Mouse (Mus musculus) forebrain, embryonic 14.5 days (tissue): ENCODE measurements around the gene C530025M09Rik. TPM values are rescaled to one million over a fixed set of nuclear protein-coding genes. Genes with fewer than 3 reads are reported as not detected.

Experiments
- ATAC-seq: fragments of 200-750 bp; cut with Nextera tagmentation; 2 replicates; pipeline ENCODE4 v1.8.0; 2017; ENCODE audit warnings: mild to moderate bottlenecking, moderate library complexity
- DNase-seq: peaks from one replicate; pipeline ENCODE4 v3.0.0-alpha.2; 2015; ENCODE audit warnings: low spot score
- H3K27ac ChIP-seq: fragments of 300-500 bp; sonication (generic); 2 replicates; pipeline ENCODE4 v1.5.1; 2014; ENCODE audit warnings: low read depth, mild to moderate bottlenecking, control low read depth, low read length, moderate library complexity
- H3K27me3 ChIP-seq: fragments of 300-500 bp; sonication (generic); replicated peaks from 2 replicates; pipeline ENCODE4 v1.6.1; 2014; ENCODE audit warnings: low read length, control low read depth, mixed read lengths; ENCODE audit not compliant: control insufficient read depth, insufficient read depth
- H3K36me3 ChIP-seq: fragments of 300-500 bp; sonication (generic); 2 replicates; pipeline ENCODE4 v1.6.1; 2014; ENCODE audit warnings: low read length, control low read depth; ENCODE audit not compliant: control insufficient read depth, insufficient read depth
- H3K4me1 ChIP-seq: fragments of 300-500 bp; sonication (generic); 2 replicates; pipeline ENCODE4 v1.6.1; 2014; ENCODE audit warnings: antibody characterized with exemption, low read length, control low read depth; ENCODE audit not compliant: control insufficient read depth, insufficient read depth
- H3K4me2 ChIP-seq: fragments of 300-500 bp; sonication (generic); 2 replicates; pipeline ENCODE4 v1.6.1; 2014; ENCODE audit warnings: mild to moderate bottlenecking, control low read depth, low read length
- H3K4me3 ChIP-seq: fragments of 300-500 bp; sonication (generic); 2 replicates; pipeline ENCODE4 v1.5.1; 2014; ENCODE audit warnings: low read depth, low read length, control low read depth
- H3K9ac ChIP-seq: fragments of 300-500 bp; sonication (generic); 2 replicates; pipeline ENCODE4 v1.6.1; 2014; ENCODE audit warnings: mild to moderate bottlenecking, low read length, control low read depth, moderate library complexity
- H3K9me3 ChIP-seq: fragments of 300-500 bp; sonication (generic); replicated peaks from 2 replicates; pipeline ENCODE4 v1.6.1; 2016; ENCODE audit warnings: low read length, control low read depth, mixed read lengths; ENCODE audit not compliant: control insufficient read depth
- WGBS: fragments of 180-500 bp; shearing (Covaris S2); extraction: QIAGEN DNeasy Blood & Tissue Kit; methylation state at CpG from one replicate; pipeline ENCODE4 v1.1.7; 2014; 5-methylcytosine and 5-hydroxymethylcytosine counted together
- polyA plus RNA-seq: library from polyadenylated mRNA; unstranded; fragments of >200 nt; fragmentation: Nextera tagmentation; extraction: Ambion mirVana; gene quantifications from 2 replicates; pipeline ENCODE4 v1.2.1, GENCODE M21; 2014

Gene C530025M09Rik
- polyA plus RNA-seq, 1 experiment from 2014 or later: 0.38 TPM

DNA sequence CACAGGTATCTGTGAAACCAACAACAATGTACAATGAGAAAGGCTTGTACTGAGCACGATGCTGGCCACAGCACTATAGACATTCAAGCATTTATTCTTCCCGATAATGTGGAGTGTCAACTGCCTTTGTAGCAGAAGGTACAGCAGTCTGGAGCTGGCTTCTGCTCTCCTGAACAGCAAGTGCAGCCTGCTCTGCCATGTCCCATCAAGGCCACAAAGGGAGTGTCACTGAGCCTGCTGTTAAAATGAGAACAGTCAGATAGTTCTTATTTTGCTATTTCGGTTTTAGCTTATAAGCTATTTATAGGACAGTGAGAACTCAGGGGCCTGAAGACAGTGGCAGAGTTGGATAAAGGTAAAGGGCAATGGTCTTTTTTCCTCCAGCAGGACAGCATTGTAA is 11.3 kb downstream of the C530025M09Rik start:
- 88% methylated on average over 3 of the region's 3 CpGs for WGBS
- no peaks in the 10 kb centered on the region for H3K27me3 ChIP-seq
- no peak overlapping the region for H3K9ac ChIP-seq
- H3K4me3 ChIP-seq: no peak overlapping the region
- H3K36me3 ChIP-seq: no peaks in the 10 kb centered on the region
- no peaks in the 10 kb centered on the region for H3K4me1 ChIP-seq
- ATAC-seq (no peak), DNase-seq (no peak)
- H3K4me2 ChIP-seq: no peak overlapping the region
- H3K9me3 ChIP-seq: no peaks in the 10 kb centered on the region
- H3K27ac ChIP-seq: no peak overlapping the region

GRCm38 (mm10) chr2:149818395-149818794 is 12.6 kb downstream of the C530025M09Rik start:
- DNase-seq (no peak), ATAC-seq (no peak)
- Histone ChIP-seq H3K4me2 (no peak overlapping the region), H3K4me3 (no peak overlapping the region), H3K4me1 (no peaks in the 10 kb centered on the region), H3K9ac (no peak overlapping the region), H3K36me3 (no peaks in the 10 kb centered on the region), H3K27me3 (no peaks in the 10 kb centered on the region), H3K9me3 (no peaks in the 10 kb centered on the region), H3K27ac (no peak overlapping the region)
- WGBS: 78% methylated on average over 3 of the region's 3 CpGs

DNA sequence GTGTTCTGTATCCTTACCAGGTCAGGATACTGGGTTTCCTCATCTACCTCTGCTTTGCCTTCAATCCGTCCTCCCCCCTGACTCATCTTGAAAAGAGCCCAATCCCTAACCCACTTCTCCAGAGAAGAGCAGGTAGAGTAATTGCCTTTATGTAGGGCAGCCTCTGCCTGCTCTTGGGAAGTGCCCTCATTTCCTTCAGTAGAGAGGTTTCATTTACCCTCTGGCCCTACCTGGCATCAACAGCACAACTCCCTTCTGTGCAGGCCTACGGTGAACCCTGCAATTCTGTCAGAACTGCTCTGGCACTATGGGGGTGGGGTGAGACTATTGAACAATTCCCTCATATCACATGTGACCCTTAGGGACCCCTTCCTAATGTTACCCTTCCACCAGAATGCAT is 18.1 kb downstream of the C530025M09Rik start:
- H3K27ac ChIP-seq: no peak overlapping the region
- no peaks in the 10 kb centered on the region for H3K27me3 ChIP-seq
- H3K36me3 ChIP-seq: no peaks in the 10 kb centered on the region
- no peak overlapping the region for H3K9ac ChIP-seq
- no peak overlapping the region for H3K4me2 ChIP-seq
- ATAC-seq (no peak), DNase-seq (no peak)
- H3K9me3 ChIP-seq: no peaks in the 10 kb centered on the region
- WGBS: 74% methylated on average over 2 of the region's 2 CpGs
- no peak overlapping the region for H3K4me3 ChIP-seq
- no peaks in the 10 kb centered on the region for H3K4me1 ChIP-seq

- H3K27me3 ChIP-seq: no peaks in the 10 kb centered on the region
- no peak for ATAC-seq
- H3K4me1 ChIP-seq: no peaks in the 10 kb centered on the region
- DNase-seq: no peak
- no peak overlapping the region for H3K4me3 ChIP-seq
- no peaks in the 10 kb centered on the region for H3K9me3 ChIP-seq
- H3K27ac ChIP-seq: no peak overlapping the region
- H3K36me3 ChIP-seq: no peaks in the 10 kb centered on the region
- 83% methylated on average over 2 of the region's 2 CpGs for WGBS
- no peak overlapping the region for H3K4me2 ChIP-seq
- no peak overlapping the region for H3K9ac ChIP-seq
Measured at GRCm38 (mm10) chr2:149805256-149805655, 25.8 kb downstream of the C530025M09Rik start.

- ATAC-seq: no peak
- 92% methylated on average over 3 of the region's 3 CpGs for WGBS
- Histone ChIP-seq H3K27me3 (no peaks in the 10 kb centered on the region), H3K4me1 (no peaks in the 10 kb centered on the region), H3K9me3 (no peaks in the 10 kb centered on the region), H3K9ac (no peak overlapping the region), H3K4me3 (no peak overlapping the region), H3K4me2 (no peak overlapping the region), H3K36me3 (no peaks in the 10 kb centered on the region), H3K27ac (no peak overlapping the region)
- no peak for DNase-seq
Measured at GRCm38 (mm10) chr2:149804599-149805140, 26.3 kb downstream of the C530025M09Rik start.

- peak; percentile 29; the same call in 1 of the 2 replicates for ATAC-seq
- 1% methylated on average over 3 of the region's 3 CpGs for WGBS
Measured at GRCm38 (mm10) chr2:149798613-149799012, 32.4 kb downstream of the C530025M09Rik start.

More at GRCm38 (mm10) chr2:149798613-149799012, 32.4 kb downstream of the C530025M09Rik start:
- Histone ChIP-seq H3K4me2 (no peak overlapping the region), H3K36me3 (no peaks in the 10 kb centered on the region), H3K27me3 (no peaks in the 10 kb centered on the region), H3K9me3 (no peaks in the 10 kb centered on the region), H3K27ac (no peak overlapping the region), H3K4me1 (no peaks in the 10 kb centered on the region), H3K4me3 (no peak overlapping the region), H3K9ac (no peak overlapping the region)
- peak; percentile 14 for DNase-seq

Other genes starting within 250 kb of the C530025M09Rik start
- 16.4 and 16.6 TPM in 2 replicates for gene Syndig1, start 2.0 kb downstream of the C530025M09Rik start, polyA plus RNA-seq